Mouse (Mus musculus) thymus, postnatal 4 days (tissue): Measurements from ENCODE around the gene Chaf1a.

Experiments
- DNase-seq: peaks from one replicate; pipeline ENCODE4 v3.0.0; 2021

The Chaf1a gene

GRCm38 (mm10) chr17:56040030-56040856 is at the start of gene Chaf1a:
TSS of gene Chaf1a (plus strand) at chr17:56040439.
- peak; percentile 97 for DNase-seq

- DNase-seq = no peak
Measured at GRCm38 (mm10) chr17:55996007-55996406, 44.2 kb upstream of the Chaf1a start.

GRCm38 (mm10) chr17:55999794-56000499 is 40.3 kb upstream of the Chaf1a start:
- no peak for DNase-seq

GRCm38 (mm10) chr17:56003000-56003399 is 37.2 kb upstream of the Chaf1a start:
- no peak for DNase-seq

GRCm38 (mm10) chr17:56005415-56006061 is 34.7 kb upstream of the Chaf1a start, which contains the start of the genes Stap2 and Mpnd:
TSS of gene Stap2 (minus strand) at chr17:56005584.
TSS of gene Mpnd (plus strand) at chr17:56005711.
- DNase-seq = peak; percentile 46

DNA sequence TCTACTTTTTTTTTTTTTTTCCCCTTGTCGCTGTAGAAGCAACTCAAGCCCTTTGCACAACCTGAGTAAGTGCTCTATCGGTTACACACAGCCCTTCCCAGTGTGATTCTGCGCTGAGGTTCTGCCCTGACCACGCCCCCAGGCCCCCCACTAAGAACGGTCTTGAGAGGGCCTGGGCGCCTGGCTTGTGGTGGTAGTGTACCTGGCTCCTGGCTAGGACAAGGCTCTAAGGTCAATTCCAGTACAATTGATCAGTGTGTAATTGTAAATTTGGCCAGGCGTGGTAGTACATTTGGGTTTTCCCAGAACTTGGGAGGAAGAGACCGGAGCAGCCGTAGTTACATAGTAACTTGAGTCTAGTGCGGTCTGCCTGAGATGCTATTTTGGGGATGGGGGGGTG is 33.3 kb upstream of the Chaf1a start:
- no peak for DNase-seq

- DNase-seq = no peak
Measured at GRCm38 (mm10) chr17:56007444-56008355, 32.5 kb upstream of the Chaf1a start.

DNA sequence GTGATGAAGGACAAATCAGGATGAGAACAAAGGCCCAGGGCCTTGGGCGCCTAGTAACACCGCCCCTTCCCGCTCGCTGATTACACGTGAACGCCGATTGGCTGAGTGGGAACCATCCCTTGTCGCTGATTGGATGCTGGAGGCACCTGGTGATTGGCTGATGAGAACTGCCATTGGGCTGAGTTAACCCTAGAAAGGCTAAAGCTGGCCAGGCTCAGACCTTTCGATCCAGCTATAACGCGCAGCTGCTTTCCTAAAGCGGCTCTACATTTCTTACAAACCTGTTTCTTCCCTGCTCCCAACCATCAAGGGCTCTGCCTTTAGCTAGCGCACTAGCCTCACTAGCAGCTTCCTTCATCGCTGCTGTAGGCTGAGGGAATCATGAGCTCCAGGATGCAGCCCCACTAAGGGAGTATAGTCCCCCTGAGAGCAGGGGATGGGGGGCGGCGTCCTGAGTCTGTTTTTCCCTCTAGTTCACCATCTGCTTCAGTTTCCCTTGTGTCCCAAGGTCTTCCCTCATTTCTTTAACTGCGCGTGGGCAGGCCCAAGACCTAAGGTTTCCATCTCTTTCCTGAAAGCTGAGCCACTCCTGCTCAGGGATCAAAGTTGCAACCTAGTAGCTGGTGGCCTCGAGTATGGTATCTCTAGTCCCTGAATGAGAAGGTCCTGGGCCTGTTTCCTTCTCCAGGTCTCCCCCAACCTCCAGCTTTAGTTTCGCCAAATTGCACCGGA is 31.7 kb upstream of the Chaf1a start:
- peak; percentile 87 for DNase-seq

DNA sequence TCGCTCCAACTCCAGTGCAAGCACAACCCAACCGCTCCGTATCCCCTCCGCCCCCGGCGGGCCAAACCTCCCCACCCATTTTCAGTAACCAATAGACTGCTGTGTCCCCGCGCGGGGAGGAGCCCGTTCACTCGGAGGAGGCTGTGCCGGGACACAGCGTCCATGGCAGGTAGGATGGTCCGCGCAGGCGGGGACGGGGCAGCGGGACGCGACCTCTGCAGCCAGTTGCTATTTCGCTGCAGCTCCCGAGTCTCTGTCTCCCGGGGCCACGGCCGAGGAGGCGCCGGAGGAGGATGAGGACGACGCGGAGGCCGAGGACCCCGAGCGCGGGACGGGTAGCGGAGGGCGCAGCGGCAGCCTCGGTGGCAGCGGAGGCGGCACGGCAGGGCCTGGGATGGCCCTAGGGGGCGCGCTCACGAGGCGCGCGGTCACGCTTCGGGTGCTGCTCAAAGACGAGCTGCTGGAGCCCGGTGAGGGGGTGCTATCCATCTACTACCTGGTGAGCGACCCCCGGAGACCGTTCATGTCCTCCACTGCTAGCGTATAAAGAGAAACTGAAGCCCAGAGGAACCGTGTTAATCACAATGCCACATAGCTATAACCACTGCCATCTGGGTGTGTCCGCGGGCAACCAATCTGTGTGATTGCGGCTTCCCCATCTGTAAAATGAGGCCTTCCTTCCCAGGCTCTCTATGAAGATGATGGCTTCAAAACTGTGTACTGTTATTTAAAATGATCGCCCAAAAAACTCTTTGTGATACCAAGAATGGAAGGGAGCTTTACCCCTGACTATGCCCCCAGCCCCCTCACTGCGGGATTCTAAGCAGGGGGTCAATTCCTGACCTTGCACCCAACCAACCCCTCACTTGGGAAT is 30.9 kb upstream of the Chaf1a start:
- DNase-seq = peak; percentile 93

GRCm38 (mm10) chr17:56009962-56010240 is 30.3 kb upstream of the Chaf1a start:
- DNase-seq = no peak

- no peak for DNase-seq
Measured at GRCm38 (mm10) chr17:56010255-56010654, 30.0 kb upstream of the Chaf1a start.

GRCm38 (mm10) chr17:56010681-56011080 is 29.6 kb upstream of the Chaf1a start:
- peak; percentile 93 for DNase-seq

- DNase-seq = no peak
Measured at GRCm38 (mm10) chr17:56011441-56011840, 28.8 kb upstream of the Chaf1a start.

DNA sequence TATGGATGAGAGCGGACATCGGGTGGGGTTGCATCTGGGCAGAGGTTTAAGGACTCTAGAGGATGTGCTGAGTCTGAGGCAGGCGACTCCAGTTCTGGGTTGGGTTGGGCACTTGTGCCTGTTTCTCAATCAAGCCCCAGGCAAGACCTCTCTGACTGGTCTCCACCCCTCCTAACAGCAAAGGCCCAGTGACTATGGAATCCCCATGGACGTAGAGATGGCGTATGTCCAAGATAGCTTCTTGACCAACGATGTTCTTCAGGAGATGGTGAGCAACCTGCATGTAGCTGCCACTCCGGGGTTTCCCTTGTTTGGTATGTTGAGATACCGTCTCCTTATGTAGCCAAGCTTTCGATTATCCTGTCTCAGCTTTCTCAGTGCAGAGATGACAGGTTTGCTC is 24.9 kb upstream of the Chaf1a start:
- DNase-seq = no peak

- DNase-seq = no peak
Measured at GRCm38 (mm10) chr17:56016382-56016781, 23.9 kb upstream of the Chaf1a start.

DNA sequence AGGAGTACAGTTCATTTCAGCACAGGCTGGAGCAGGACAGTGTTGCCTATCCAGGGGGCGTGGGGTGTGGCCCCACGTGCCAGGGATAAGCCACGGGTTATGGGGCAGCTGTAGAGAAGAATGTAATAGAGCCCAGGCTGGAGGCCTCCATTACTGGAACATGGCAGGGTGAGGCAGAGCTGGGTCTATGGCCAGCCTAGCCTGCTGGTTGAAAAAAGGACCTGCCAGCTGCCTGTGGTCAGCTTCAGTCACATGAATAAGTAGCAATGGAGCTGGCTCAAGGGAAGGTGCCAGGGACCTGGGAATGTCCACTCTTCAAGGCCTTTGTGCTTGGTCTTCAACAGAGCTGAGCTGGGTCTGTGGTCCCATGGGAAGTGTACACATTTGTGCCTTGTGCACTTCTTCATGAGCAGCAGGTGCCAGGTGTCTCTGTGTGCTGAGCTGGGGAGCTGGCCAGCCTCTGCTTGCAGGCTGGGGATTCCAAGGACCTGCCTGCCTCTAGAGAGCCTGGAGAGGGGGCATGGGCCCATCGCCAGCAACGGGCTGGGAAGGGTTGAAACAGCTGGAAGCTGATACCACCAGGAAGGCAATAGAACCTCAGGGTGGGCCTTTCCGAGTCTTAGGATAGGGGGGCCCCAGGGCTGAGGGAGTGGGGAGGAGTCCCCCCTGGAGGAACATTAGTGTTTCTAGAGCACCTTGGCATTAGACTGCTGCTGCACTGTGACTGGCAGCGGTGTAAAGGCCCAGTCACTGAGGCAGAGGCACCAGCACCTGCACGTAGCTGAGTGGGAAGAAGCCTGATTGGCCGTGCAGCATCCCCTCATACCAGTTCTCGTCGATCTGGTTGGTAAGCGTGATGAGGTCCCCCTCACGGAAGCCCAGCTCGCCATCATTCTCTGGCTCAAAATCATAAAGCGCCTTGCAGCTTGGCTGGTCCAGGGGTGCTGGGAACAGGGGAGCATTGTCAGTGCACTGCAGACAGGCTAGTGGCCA is 23.1 kb upstream of the Chaf1a start:
- DNase-seq = no peak

- DNase-seq = no peak
Measured at GRCm38 (mm10) chr17:56017848-56018247, 22.4 kb upstream of the Chaf1a start.

- DNase-seq = peak; percentile 90
Measured at GRCm38 (mm10) chr17:56018347-56019131, 21.7 kb upstream of the Chaf1a start.
